Mouse (Mus musculus) kidney, postnatal 0 days (tissue): ENCODE measurements around the gene Palmd. TPM values are rescaled to one million over a fixed set of nuclear protein-coding genes. Genes with fewer than 3 reads are reported as not detected.
A peak's percentile ranks its signal among the peaks of the same experiment; 100 is the strongest.

ENCODE experiments used
- ATAC-seq: fragments of 200-750 bp; cut with Nextera tagmentation; replicated peaks from 2 replicates; pipeline ENCODE4 v1.8.0; 2017; ENCODE audit warnings: low read depth, moderate number of reproducible peaks, moderate TSS enrichment, moderate library complexity; ENCODE audit not compliant: low FRiP score
- DNase-seq: peaks from one replicate; pipeline ENCODE4 v3.0.0-alpha.2; 2016; ENCODE audit warnings: low spot score
- H3K27ac ChIP-seq: fragments of 300-500 bp; sonication (generic); 2 replicates; pipeline ENCODE4 v1.5.1; 2014; ENCODE audit warnings: mild to moderate bottlenecking
- H3K27me3 ChIP-seq: fragments of 300-500 bp; sonication (generic); 2 replicates; pipeline ENCODE4 v1.6.1; 2014; ENCODE audit warnings: low read length, mixed read lengths; ENCODE audit not compliant: insufficient read depth
- H3K36me3 ChIP-seq: fragments of 300-500 bp; sonication (generic); 2 replicates; pipeline ENCODE4 v1.6.1; 2014; ENCODE audit warnings: low read length, mixed read lengths; ENCODE audit not compliant: insufficient read depth
- H3K4me1 ChIP-seq: fragments of 300-500 bp; sonication (generic); replicated peaks from 2 replicates; pipeline ENCODE4 v1.6.1; 2014; ENCODE audit warnings: antibody characterized with exemption, low read length, mixed read lengths; ENCODE audit not compliant: insufficient read depth
- H3K4me2 ChIP-seq: fragments of 300-500 bp; sonication (generic); 2 replicates; pipeline ENCODE4 v1.6.1; 2014; ENCODE audit warnings: mild to moderate bottlenecking, low read length, moderate library complexity, mixed read lengths
- H3K4me3 ChIP-seq: fragments of 300-500 bp; sonication (generic); replicated peaks from 2 replicates; pipeline ENCODE4 v1.5.1; 2014; ENCODE audit warnings: low read depth, low read length
- H3K9ac ChIP-seq: fragments of 300-500 bp; sonication (generic); 2 replicates; pipeline ENCODE4 v1.6.1; 2014; ENCODE audit warnings: low read depth, low read length
- H3K9me3 ChIP-seq: fragments of 300-500 bp; sonication (generic); replicated peaks from 2 replicates; pipeline ENCODE4 v1.6.1; 2016; ENCODE audit warnings: low read length, inconsistent platforms, mixed read lengths
- CTCF ChIP-seq: IDR thresholded peaks from 2 replicates; pipeline ENCODE4 v1.5.1; 2016; ENCODE audit warnings: antibody characterized with exemption, low read depth, mild to moderate bottlenecking, moderate library complexity
- WGBS: fragments of 180-500 bp; shearing (Covaris S2); extraction: QIAGEN DNeasy Blood & Tissue Kit; methylation state at CpG from one replicate; pipeline ENCODE4 v1.1.7; 2014; 5-methylcytosine and 5-hydroxymethylcytosine counted together
- polyA plus RNA-seq: library from polyadenylated mRNA; unstranded; fragments of >200 nt; fragmentation: Nextera tagmentation; extraction: Ambion mirVana; gene quantifications from 2 replicates; pipeline ENCODE4 v1.2.1, GENCODE M21; 2015

Gene Palmd
- polyA plus RNA-seq, 1 experiment from 2014 or later, result 2.8 TPM

GRCm38 (mm10) chr3:116969786-116970185 lies 999 bp upstream of the Palmd start:
- Histone ChIP-seq H3K4me1 (no peaks in the 10 kb centered on the region), H3K4me2 (no peak overlapping the region), H3K36me3 (no peaks in the 10 kb centered on the region), H3K27ac (no peak overlapping the region), H3K27me3 (no peaks in the 10 kb centered on the region), H3K9ac (no peak overlapping the region), H3K4me3 (no peak overlapping the region), H3K9me3 (no peaks in the 10 kb centered on the region)
- ATAC-seq (no peak), DNase-seq (no peak)
- TF ChIP-seq CTCF, result no peak
- 65% methylated on average over 5 of the region's 5 CpGs for WGBS

- peak overlapping the region; percentile 32; the same call in 1 of the 2 replicates for H3K9ac ChIP-seq
- no peak overlapping the region for H3K27ac ChIP-seq
- DNase-seq (no peak), ATAC-seq (no peak)
- TF ChIP-seq CTCF, result no peak
- H3K27me3 ChIP-seq, result no peaks in the 10 kb centered on the region
- peak overlapping the region; percentile 33 for H3K4me3 ChIP-seq
- H3K9me3 ChIP-seq, result no peaks in the 10 kb centered on the region
- peak overlapping the region; percentile 58 for H3K4me2 ChIP-seq
- WGBS, result 16% methylated on average over 5 of the region's 5 CpGs
- no peaks in the 10 kb centered on the region for H3K36me3 ChIP-seq
- no peaks in the 10 kb centered on the region for H3K4me1 ChIP-seq
These were observed 216 bp upstream of the Palmd start for GRCm38 (mm10) chr3:116969003-116969402.

GRCm38 (mm10) chr3:116967967-116968366 lies 820 bp downstream of the Palmd start, which contains the start of gene 4930455H04Rik:
TSS of gene 4930455H04Rik (plus strand) at chr3:116968267.
- Histone ChIP-seq H3K4me3 (peak within 1 kb of the TSS; percentile 33), H3K27ac (no peak within 1 kb of the TSS), H3K9me3 (no peaks in the 10 kb centered on the region), H3K27me3 (no peaks in the 10 kb centered on the region), H3K4me1 (no peaks in the 10 kb centered on the region), H3K9ac (peak within 1 kb of the TSS; percentile 32; the same call in 1 of the 2 replicates), H3K36me3 (no peaks in the 10 kb centered on the region), H3K4me2 (peak within 1 kb of the TSS; percentile 58)
- no peak for DNase-seq
- WGBS, result 59% methylated on average over 4 of the region's 4 CpGs
- TF ChIP-seq CTCF, result no peak
- no peak for ATAC-seq

GRCm38 (mm10) chr3:116967436-116967835 lies 1.4 kb downstream of the Palmd start:
- DNase-seq, result no peak

GRCm38 (mm10) chr3:116966800-116967199 lies 2.0 kb downstream of the Palmd start:
- Histone ChIP-seq H3K4me2 (peak overlapping the region; percentile 32), H3K9ac (no peak overlapping the region), H3K4me3 (no peak overlapping the region), H3K4me1 (no peaks in the 10 kb centered on the region), H3K36me3 (no peaks in the 10 kb centered on the region), H3K27me3 (no peaks in the 10 kb centered on the region), H3K9me3 (no peaks in the 10 kb centered on the region), H3K27ac (no peak overlapping the region)
- no peak for ATAC-seq
- WGBS, result 40% methylated on average over 6 of the region's 6 CpGs
- TF ChIP-seq CTCF, result no peak
- peak; percentile 57 for DNase-seq

More at GRCm38 (mm10) chr3:116967436-116967835, 1.4 kb downstream of the Palmd start:
- Histone ChIP-seq H3K27ac (no peak overlapping the region), H3K9me3 (no peaks in the 10 kb centered on the region), H3K4me1 (no peaks in the 10 kb centered on the region), H3K9ac (no peak overlapping the region), H3K4me3 (no peak overlapping the region), H3K27me3 (no peaks in the 10 kb centered on the region), H3K36me3 (no peaks in the 10 kb centered on the region), H3K4me2 (no peak overlapping the region)
- TF ChIP-seq CTCF, result no peak
- 87% methylated on average over 6 of the region's 6 CpGs for WGBS
- no peak for ATAC-seq

- no peak overlapping the region for H3K9ac ChIP-seq
- no peak overlapping the region for H3K4me3 ChIP-seq
- ATAC-seq (peak; percentile 87), DNase-seq (peak; percentile 80)
- H3K27me3 ChIP-seq, result no peaks in the 10 kb centered on the region
- H3K27ac ChIP-seq, result no peak overlapping the region
- TF ChIP-seq CTCF, result peak; percentile 66
- no peaks in the 10 kb centered on the region for H3K4me1 ChIP-seq
- 24% methylated on average over 4 of the region's 4 CpGs for WGBS
- no peak overlapping the region for H3K4me2 ChIP-seq
- no peaks in the 10 kb centered on the region for H3K9me3 ChIP-seq
- no peaks in the 10 kb centered on the region for H3K36me3 ChIP-seq
These were observed 2.6 kb downstream of the Palmd start for GRCm38 (mm10) chr3:116966225-116966624.

GRCm38 (mm10) chr3:116964426-116964825 lies 4.4 kb downstream of the Palmd start:
- Histone ChIP-seq H3K9me3 (no peaks in the 10 kb centered on the region), H3K27me3 (no peaks in the 10 kb centered on the region), H3K36me3 (no peaks in the 10 kb centered on the region), H3K4me1 (no peaks in the 10 kb centered on the region), H3K27ac (no peak overlapping the region), H3K9ac (no peak overlapping the region), H3K4me3 (no peak overlapping the region), H3K4me2 (no peak overlapping the region)
- WGBS, result 83% methylated on average over 9 of the region's 9 CpGs
- DNase-seq (no peak), ATAC-seq (no peak)
- no peak for TF ChIP-seq CTCF
